Mouse (Mus musculus) limb, embryonic 12.5 days (tissue): ENCODE measurements around the gene Dio2. TPM values are rescaled to one million over a fixed set of nuclear protein-coding genes. Genes with fewer than 3 reads are reported as not detected.

Source experiments
- ATAC-seq: fragments of 200-750 bp; cut with Nextera tagmentation; 2 replicates; pipeline ENCODE4 v1.8.0; 2017; ENCODE audit warnings: low read depth, moderate TSS enrichment; ENCODE audit not compliant: insufficient number of reproducible peaks, insufficient read depth, low FRiP score, low TSS enrichment
- H3K27ac ChIP-seq: fragments of 300-500 bp; sonication (generic); 2 replicates; pipeline ENCODE4 v1.5.1; 2016; ENCODE audit warnings: mild to moderate bottlenecking, moderate library complexity
- H3K27me3 ChIP-seq: fragments of 300-500 bp; sonication (generic); 2 replicates; pipeline ENCODE4 v1.6.1; 2016; ENCODE audit warnings: mild to moderate bottlenecking, moderate library complexity
- H3K36me3 ChIP-seq: fragments of 300-500 bp; sonication (generic); 2 replicates; pipeline ENCODE4 v1.6.1; 2016; ENCODE audit warnings: mild to moderate bottlenecking, moderate library complexity
- H3K4me1 ChIP-seq: fragments of 300-500 bp; sonication (generic); replicated peaks from 2 replicates; pipeline ENCODE4 v1.6.1; 2016
- H3K4me2 ChIP-seq: fragments of 300-500 bp; sonication (generic); 2 replicates; pipeline ENCODE4 v1.6.1; 2016; ENCODE audit warnings: mild to moderate bottlenecking, moderate library complexity
- H3K4me3 ChIP-seq: fragments of 300-500 bp; sonication (generic); replicated peaks from 2 replicates; pipeline ENCODE4 v1.5.1; 2016; ENCODE audit warnings: mild to moderate bottlenecking
- H3K9ac ChIP-seq: fragments of 300-500 bp; sonication (generic); replicated peaks from 2 replicates; pipeline ENCODE4 v1.6.1; 2016; ENCODE audit warnings: mild to moderate bottlenecking, moderate library complexity
- H3K9me3 ChIP-seq: fragments of 300-500 bp; sonication (generic); 2 replicates; pipeline ENCODE4 v1.6.1; 2016; ENCODE audit warnings: mild to moderate bottlenecking, moderate library complexity
- WGBS: fragments of 180-500 bp; shearing (Covaris S2); methylation state at CpG from one replicate; pipeline ENCODE4 v1.1.7; 2016; 5-methylcytosine and 5-hydroxymethylcytosine counted together
- polyA plus RNA-seq: library from polyadenylated mRNA; unstranded; fragments of >200 nt; fragmentation: Nextera tagmentation; extraction: Ambion mirVana; gene quantifications from 2 replicates; pipeline ENCODE4 v1.2.1, GENCODE M21; 2016

Gene Dio2
- polyA plus RNA-seq, 1 experiment from 2014 or later: 0.15 TPM

DNA sequence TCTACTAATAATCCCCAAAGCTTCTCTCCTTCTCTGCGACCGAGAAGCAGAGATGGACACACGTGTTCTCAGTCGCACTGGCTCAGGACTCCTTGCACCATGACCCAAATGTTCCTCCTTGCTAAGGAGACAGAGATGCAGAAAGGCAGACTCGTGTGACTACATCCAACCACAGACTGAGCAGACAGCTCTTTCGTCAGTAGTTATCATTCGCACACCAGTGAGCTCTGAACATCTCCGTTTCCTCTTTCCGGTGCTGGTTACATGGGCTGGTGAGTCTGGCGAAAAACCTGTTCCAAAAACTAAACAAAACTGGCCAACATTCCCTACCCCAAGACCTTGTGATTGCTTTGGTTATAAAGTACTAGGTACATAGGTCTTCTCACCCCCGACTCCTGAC, 13.6 kb downstream of the Dio2 start:
- Histone ChIP-seq H3K4me3 (no peak overlapping the region), H3K36me3 (no peaks in the 10 kb centered on the region), H3K4me1 (0 out of 2 replicates have a peak, but pooled peaks cover 3% of the 10 kb centered on the region), H3K27me3 (no peaks in the 10 kb centered on the region), H3K9me3 (no peaks in the 10 kb centered on the region), H3K9ac (no peak overlapping the region), H3K4me2 (no peak overlapping the region), H3K27ac (no peak overlapping the region)
- no peak for ATAC-seq
- 85% methylated on average over 11 of the region's 11 CpGs for WGBS

DNA sequence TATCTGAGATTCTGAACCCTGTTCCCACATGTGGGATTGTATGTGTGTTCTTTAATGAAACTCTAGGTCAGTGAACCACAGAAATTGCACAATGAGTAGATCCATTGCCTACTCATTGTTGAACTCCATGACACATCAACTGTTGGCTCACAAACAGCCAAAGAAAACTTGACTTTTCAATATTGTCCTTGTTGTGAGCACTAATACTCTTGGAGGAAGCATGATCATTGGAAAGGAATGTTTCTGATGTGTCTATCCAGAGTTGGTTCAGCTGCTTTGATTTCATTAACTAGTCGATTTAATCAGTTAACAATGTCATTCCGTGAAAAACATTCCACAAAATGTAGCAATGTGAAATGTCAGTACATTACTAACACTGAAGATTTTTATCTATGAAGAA, 44.1 kb downstream of the Dio2 start:
- no peak overlapping the region for H3K9ac ChIP-seq
- WGBS: 90% methylated on average over 2 of the region's 2 CpGs
- no peak for ATAC-seq

More for the DNA sequence above, 44.1 kb downstream of the Dio2 start:
- Histone ChIP-seq H3K4me2 (no peak overlapping the region), H3K27ac (no peak overlapping the region), H3K36me3 (no peaks in the 10 kb centered on the region), H3K9me3 (no peaks in the 10 kb centered on the region), H3K4me3 (no peak overlapping the region), H3K27me3 (no peaks in the 10 kb centered on the region), H3K4me1 (no peaks in the 10 kb centered on the region)
